Mouse (Mus musculus): ENCODE results near the gene Gimap7. TPM values are rescaled to one million over a fixed set of nuclear protein-coding genes. Genes with fewer than 3 reads are reported as not detected.

Gene Gimap7
- total RNA-seq, 2 experiments from 2014 or later: not detected

DNA sequence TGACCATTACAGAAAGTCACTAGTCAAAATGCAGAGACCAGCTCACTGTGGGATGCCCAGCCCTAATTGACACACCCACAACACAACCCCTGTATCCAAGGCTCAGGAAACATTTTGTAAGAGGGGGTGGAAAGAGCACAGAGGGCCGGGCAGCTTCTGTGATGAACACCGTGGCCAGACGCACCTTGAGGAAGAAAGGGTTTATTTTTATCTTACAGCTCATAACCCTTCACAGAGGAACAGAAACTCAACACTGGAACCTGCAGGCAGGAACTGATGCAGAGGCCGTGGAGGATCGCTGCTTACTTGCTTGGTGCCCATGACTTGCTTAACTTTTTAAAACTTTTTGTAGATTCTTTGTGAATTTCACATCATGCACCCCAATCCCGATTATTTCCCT lies 25.5 kb upstream of the Gimap7 start:
- DNase-seq: no peak

DNA sequence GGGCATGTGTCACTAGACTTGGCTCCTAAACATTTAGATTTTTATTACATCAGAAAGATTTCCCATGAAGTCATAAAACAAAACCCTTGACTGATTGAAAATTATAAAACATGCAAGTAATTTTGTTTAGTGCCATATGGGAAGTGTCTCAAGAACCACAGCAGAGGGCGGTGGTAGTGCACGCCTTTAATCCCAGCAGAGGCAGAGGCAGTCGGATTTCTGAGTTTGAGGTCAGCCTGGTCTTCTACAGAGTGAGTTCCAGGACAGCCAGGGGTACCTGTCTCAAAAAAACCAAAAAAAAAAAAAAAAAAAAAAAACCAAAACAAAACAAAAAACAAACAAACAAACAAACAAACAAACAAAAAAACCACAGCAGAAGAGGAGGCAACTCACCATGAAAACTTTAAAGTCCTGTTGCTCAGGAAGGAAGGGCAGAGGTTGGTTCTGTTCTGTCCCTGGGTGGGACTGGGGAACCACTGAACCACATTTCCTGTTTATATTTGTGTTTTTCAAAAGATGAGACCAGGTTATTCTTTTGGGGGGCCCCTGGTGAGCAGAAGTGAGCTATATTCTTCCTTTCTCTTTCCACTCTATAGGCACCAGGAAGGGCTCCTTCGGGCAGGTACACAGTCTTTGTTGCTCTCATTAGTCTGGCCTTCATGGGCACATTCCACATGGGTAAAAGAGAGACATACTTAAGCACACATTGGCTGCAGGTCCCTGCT lies 21.4 kb upstream of the Gimap7 start:
- no peak for DNase-seq

GRCm38 (mm10) chr6:48697555-48697930 lies 20.9 kb upstream of the Gimap7 start:
- DNase-seq: no peak

DNA sequence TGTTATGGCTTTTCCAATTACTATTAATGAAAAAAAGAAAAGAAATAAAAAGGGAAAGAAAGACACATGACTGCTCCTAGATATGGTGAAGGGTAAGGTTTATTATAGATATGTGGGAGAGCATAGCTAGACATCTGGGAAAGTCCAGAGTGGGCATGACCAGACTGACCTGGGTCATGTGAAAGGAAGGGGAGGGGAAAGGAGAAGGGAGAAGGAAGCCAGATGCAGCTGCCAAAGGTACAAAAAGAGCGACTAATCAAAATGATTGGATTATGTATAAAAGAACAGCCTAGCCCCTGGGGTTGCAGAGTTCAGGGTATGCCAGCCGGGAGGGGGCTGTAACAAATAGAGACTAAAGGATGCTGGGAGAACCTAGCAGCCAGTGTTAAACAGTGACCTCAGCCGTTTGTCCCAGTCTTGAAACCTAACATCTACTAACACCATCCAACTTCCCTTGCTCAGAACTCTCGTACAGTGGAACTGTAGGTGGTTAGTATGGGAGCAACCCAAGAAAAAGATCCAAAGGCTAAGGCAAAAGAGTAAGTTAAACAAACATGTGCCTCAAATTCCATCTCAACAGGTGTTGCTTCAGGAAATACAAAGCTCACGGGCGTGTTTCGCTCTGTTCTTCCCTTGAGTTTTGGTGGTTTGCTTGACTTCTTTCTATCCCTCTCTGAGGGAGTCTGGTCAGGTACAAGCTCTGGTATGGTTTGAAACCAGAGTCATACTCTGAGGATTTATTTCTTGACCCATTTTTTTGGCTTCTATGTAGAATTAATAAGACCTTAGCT lies 20.2 kb upstream of the Gimap7 start:
- DNase-seq: no peak

GRCm38 (mm10) chr6:48698888-48699287 lies 19.5 kb upstream of the Gimap7 start:
- DNase-seq: no peak

GRCm38 (mm10) chr6:48700251-48701075 lies 18.0 kb upstream of the Gimap7 start:
- DNase-seq: peak; percentile 29

DNA sequence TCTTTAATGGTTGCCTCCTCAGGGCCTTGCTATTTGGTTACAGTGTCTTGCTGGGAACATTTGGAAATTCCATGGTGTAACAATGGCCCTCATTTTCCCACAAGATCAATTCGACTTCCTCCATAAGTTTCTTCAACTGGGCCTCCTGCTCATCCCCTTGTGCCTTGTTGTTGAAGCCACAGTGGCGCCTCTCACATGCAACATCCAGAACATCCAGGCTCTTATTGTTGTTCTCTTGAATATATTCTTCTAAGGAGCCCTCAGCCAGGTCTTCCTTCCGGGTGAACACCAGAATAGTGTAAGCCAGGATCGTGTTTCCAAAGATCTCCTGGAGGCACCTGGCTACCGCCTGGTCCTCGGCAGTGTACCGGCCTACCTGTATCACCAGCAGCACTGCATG lies 16.3 kb upstream of the Gimap7 start:
- no peak for DNase-seq

DNA sequence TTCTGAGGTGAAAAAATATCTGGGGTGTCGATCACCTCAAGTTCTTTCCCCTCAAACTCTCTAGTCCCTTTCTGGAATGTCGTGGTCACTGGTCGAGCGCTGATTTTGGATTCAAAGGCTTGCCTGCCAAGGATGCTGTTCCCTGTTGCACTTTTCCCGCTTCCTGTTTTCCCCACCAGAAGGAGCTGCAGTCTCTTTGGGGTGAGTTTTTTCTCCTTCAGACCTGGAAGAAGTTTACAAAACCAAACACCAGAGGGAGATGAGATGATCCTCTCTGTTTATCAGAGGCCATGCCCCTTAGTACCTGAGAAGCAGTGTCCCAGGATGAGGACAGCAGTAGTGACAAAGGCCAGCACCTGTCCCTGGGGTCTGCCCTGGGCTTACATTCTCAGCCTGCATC lies 15.8 kb upstream of the Gimap7 start:
- no peak for DNase-seq

DNA sequence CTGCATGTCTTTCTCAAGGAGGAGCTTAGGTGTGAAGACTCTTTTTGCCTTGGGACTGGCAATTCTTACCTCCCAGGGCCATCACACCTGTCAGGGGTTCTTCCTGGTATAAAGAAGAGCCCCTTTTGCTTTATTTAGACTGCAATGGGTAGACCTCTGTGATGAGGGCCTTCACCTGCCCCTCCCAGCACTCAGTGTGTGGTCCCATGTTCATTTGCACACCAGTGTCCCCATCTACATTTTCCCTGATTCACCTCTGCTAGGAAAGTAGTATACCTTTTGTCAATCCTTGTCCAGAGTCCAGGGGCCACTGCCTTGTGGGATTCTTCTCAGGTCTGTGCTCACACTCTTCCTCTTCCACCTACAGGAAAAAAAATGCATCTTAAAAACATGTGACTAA lies 14.3 kb upstream of the Gimap7 start:
- DNase-seq: no peak

- no peak for DNase-seq
Measured at GRCm38 (mm10) chr6:48706130-48706529, 12.3 kb upstream of the Gimap7 start.

- no peak for DNase-seq
Measured at GRCm38 (mm10) chr6:48720326-48720725, 1.9 kb downstream of the Gimap7 start.

DNA sequence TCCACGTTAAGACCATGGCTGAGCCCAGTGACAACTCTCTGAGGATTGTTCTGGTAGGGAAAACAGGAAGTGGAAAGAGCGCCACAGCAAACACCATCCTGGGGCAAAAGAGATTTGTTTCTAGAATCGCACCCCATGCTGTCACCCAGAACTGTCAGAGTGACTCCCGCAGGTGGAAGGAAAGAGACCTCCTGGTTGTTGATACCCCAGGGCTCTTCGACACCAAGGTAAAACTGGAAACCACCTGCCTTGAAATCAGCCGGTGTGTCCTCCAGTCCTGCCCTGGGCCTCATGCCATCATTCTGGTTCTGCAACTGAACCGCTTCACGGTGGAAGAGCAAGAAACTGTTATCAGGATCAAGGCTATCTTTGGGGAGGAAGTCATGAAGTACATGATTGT lies 5.0 kb downstream of the Gimap7 start:
- no peak for DNase-seq

DNA sequence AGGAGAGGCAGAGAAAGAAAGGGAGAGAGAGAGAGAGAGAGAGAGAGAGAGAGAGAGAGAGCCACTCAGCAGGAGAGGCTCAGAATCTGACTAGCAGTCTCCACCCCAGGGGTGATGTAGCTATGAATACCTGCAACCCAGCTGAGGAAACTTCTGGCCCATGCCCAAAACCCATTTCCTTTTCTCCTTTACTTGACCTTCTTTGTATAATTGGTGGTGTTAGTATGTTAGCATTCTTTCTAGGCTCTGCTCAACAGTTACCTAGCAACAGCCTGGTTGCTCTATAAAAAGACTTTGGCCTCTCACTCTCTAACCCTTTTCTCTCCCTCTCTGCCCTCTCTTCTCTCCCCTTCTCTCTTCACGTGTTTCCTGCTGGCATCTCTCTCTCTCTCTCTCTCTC lies 7.1 kb downstream of the Gimap7 start:
- peak; percentile 83 for DNase-seq

GRCm38 (mm10) chr6:48727761-48728160 lies 9.3 kb downstream of the Gimap7 start:
- no peak for DNase-seq

- no peak for DNase-seq
Measured at GRCm38 (mm10) chr6:48732864-48733304, 14.5 kb downstream of the Gimap7 start.

DNA sequence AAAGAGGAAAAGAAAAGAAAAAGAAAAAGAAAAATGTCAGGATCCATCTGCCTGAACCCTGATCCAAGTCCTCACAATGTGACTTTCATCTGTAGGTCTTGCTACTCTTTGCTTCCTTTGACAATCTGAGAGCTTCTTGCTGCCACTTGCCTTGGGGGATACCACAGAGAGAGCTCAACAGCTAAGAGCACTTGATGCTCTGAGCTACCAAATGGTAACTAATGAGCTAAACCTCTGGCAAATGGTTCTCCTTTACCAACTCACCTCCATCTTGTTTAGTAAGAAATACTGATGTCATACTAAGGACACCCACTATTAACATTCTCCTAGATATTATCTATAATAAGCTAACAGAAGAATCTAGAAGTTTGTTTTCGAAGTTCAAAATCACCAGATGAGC lies 15.2 kb downstream of the Gimap7 start:
- DNase-seq: no peak

GRCm38 (mm10) chr6:48737053-48737452 lies 18.6 kb downstream of the Gimap7 start:
- DNase-seq: no peak

DNA sequence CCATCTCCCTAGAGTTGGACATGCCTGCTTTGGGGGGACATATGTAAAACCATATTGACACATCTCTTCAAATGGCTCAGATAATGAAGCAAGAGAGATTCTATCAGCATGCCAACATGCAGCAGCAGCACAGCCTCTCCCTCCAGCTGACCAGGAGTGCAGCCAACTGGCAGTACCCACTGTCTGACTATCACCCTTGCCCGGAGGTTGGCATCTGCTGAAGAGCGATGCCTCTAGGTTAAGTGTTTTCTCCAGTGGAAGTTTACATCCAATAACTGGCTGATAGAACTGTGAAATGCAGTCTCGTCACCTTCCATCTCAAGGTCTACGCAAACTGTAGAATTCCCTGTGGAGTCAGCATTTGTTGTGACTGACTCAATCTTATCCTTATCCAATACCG lies 19.3 kb downstream of the Gimap7 start:
- DNase-seq: no peak

GRCm38 (mm10) chr6:48738961-48739779 lies 20.7 kb downstream of the Gimap7 start, which contains the start of gene Gimap1:
TSS of gene Gimap1 (plus strand) at chr6:48739054.
- DNase-seq: peak; percentile 41

DNA sequence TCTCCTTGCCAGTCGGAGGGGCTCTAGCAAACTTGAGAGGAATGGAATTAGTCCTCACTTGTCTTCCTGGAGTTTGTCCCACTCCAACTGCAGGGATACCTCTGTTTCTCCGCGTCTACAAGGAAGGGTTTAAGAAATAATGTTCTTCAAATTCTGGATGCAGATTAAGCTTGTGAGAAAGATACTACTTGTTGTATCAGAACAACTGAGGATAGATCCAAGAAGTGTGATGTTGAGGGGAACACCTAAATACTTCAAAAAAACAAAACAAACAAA lies 21.3 kb downstream of the Gimap7 start:
- no peak for DNase-seq

- no peak for DNase-seq
Measured at GRCm38 (mm10) chr6:48740501-48741169, 22.2 kb downstream of the Gimap7 start.

DNA sequence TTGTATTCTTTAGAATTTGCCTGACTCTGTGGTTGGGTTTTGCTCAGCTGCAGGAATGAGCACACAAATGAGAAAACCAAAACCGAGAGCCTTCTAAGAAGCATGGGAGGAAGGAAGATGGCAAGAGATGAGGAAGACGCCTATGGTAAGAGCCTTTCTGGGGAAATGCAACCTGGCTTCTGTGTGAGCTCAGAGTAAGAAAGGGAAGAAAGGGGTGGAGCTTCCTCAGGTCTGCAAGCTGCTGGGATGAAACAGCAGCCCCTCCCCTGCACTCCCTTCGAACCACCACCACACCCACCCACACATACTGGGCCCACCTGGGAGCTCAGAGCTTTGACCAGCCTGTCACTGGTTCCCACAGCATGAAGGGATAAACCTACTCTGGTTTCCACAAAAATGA lies 22.9 kb downstream of the Gimap7 start:
- DNase-seq: no peak
